Mouse (Mus musculus): ENCODE data around the gene Asap2. TPM values are rescaled to one million over a fixed set of nuclear protein-coding genes. Genes with fewer than 3 reads are reported as not detected.

The Asap2 gene
- polyA plus RNA-seq, 1 experiment from 2014 or later: 8.4 TPM

DNA sequence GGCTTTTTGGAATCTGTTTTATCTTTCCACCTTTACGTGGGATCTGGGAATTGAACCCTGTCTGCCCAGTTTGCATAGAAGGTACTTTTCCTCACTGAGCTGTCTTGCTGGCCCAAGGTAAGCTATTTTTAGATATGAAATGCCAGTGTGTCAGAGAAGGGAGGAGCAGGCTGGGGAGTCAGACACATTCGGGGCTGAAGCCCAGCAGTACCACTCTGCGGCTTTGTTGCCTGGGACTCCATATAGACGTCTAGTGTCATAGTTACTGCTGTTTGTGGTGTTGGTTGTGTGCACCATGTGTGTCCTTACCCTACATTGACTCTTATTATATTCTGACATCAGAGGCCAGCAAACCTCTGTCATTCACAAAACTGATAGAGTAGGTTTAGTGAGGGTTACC, 192.5 kb downstream of the Asap2 start:
- Histone ChIP-seq H3K4me1 (0 out of 2 replicates have a peak, but pooled peaks cover 7% of the 10 kb centered on the region), H3K4me3 (no peak overlapping the region), H3K36me3 (0 out of 2 replicates have a peak, but pooled peaks cover under 1% of the 10 kb centered on the region), H3K9me3 (no peaks in the 10 kb centered on the region), H3K27me3 (ENCODE audit: insufficient read depth, poor library complexity, severe bottlenecking) (no peaks in the 10 kb centered on the region), H3K27ac (no peak overlapping the region)
- peak; percentile 58 for DNase-seq (ENCODE audit: low spot score)
- 63% methylated on average over 4 of the region's 4 CpGs for WGBS

DNA sequence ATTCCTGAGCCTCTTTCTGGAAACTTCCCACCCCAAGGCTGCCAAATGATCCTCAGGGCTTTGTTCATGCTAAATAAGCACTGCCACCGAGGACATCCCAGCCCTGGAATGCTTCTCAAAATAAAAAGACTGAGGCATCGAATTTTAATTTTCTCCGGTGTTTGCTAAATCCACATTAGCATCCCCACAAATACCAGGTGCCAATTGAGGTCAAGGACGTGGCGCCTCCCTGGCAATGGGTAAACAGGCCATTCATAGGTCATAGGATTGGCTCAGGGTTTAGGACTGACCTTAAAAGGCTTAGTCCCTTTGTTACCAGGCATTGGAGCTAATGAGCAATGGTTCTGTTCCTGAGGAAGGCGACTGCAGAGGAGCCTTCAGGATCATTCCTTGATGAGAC, 193.1 kb downstream of the Asap2 start:
- no peaks in the 10 kb centered on the region for H3K36me3 ChIP-seq
- 0 out of 2 replicates have a peak overlapping the region, but pooled peaks have one; percentile 0 for H3K27ac ChIP-seq
- no peaks in the 10 kb centered on the region for H3K27me3 ChIP-seq (ENCODE audit: insufficient read depth, poor library complexity, severe bottlenecking)
- H3K4me1 ChIP-seq: 0 out of 2 replicates have a peak, but pooled peaks cover 7% of the 10 kb centered on the region
- DNase-seq (ENCODE audit: low spot score): no peak
- no peaks in the 10 kb centered on the region for H3K9me3 ChIP-seq
- no peak overlapping the region for H3K4me3 ChIP-seq
- WGBS: 78% methylated on average over 6 of the region's 6 CpGs

DNA sequence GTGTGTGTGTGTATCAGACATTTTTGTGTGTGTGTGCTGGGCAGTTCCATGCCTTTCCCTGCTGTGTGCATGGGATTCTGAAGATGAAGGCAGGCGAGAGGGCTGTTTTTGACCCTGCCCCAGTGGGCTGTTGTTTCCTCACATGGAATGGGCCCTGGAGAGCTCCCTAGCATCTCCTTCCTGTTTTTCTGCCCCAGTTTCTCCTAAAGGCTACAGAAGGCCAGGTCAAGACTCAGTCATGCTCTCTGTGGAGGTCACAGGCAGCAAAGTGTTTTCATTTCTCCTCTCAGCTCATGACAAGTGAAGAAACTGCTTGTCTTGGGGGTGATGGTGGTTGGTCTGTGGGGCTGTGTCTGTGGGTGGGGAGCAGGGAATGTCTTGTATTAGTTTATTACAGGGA, 195.9 kb downstream of the Asap2 start:
- peaks cover 6% of the 10 kb centered on the region; the same call in 1 of the 2 replicates for H3K36me3 ChIP-seq
- H3K9me3 ChIP-seq: no peaks in the 10 kb centered on the region
- no peak overlapping the region for H3K4me3 ChIP-seq
- DNase-seq (ENCODE audit: low spot score): no peak
- 78% methylated on average over 1 of the region's 1 CpGs for WGBS
- 0 out of 2 replicates have a peak, but pooled peaks cover 3% of the 10 kb centered on the region for H3K4me1 ChIP-seq
- H3K27ac ChIP-seq: no peak overlapping the region
- H3K27me3 ChIP-seq (ENCODE audit: insufficient read depth, poor library complexity, severe bottlenecking): no peaks in the 10 kb centered on the region

DNA sequence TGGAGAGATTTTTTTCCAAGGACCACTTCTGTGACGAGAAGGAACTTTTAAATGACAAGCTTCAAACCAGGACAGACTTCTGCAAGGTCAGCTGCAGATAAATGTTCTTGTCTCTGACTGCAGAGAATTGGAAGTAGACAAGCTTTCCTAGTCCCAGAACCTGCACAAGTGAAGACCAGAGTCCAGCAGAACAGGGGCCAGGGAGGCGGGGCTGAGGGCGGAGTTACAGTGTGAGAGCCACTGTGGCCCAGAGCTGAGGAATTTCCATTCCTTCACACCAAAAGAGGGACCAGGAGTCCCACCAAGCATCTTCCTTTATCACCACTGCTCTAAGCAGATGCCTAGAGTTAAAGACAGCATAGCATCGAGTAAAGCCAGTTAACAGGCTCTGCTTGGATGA, 198.6 kb downstream of the Asap2 start:
- WGBS: 52% methylated on average over 4 of the region's 4 CpGs
- no peak overlapping the region for H3K27ac ChIP-seq
- H3K9me3 ChIP-seq: no peaks in the 10 kb centered on the region
- no peaks in the 10 kb centered on the region for H3K27me3 ChIP-seq (ENCODE audit: insufficient read depth, poor library complexity, severe bottlenecking)
- no peak for DNase-seq (ENCODE audit: low spot score)
- H3K4me1 ChIP-seq: no peaks in the 10 kb centered on the region
- H3K36me3 ChIP-seq: peaks cover 6% of the 10 kb centered on the region; the same call in 1 of the 2 replicates
- H3K4me3 ChIP-seq: no peak overlapping the region

DNA sequence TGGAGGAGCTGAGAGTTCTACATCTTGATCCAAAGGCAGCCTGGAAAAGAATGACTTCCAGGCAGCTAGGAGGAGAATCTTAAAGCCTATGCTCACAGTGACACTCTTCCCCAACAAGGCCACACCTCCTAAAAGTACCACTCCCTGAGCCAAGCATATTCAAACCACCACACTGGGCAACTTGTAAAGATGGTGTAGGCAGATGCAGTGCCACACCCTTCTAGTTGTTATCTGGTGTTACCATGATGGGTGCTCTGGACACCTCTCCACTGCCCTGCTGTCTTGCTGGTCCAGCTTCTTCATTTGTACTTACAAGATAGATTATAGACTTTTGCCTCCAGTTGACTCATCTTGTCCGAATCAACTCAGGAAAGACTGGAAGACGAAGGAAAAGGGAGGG, 201.3 kb downstream of the Asap2 start:
- no peaks in the 10 kb centered on the region for H3K4me1 ChIP-seq
- H3K36me3 ChIP-seq: peaks cover 6% of the 10 kb centered on the region; the same call in 1 of the 2 replicates
- DNase-seq (ENCODE audit: low spot score): no peak
- H3K4me3 ChIP-seq: no peak overlapping the region
- WGBS: 74% methylated on average over 2 of the region's 2 CpGs
- no peaks in the 10 kb centered on the region for H3K9me3 ChIP-seq
- no peaks in the 10 kb centered on the region for H3K27me3 ChIP-seq (ENCODE audit: insufficient read depth, poor library complexity, severe bottlenecking)
- H3K27ac ChIP-seq: no peak overlapping the region

DNA sequence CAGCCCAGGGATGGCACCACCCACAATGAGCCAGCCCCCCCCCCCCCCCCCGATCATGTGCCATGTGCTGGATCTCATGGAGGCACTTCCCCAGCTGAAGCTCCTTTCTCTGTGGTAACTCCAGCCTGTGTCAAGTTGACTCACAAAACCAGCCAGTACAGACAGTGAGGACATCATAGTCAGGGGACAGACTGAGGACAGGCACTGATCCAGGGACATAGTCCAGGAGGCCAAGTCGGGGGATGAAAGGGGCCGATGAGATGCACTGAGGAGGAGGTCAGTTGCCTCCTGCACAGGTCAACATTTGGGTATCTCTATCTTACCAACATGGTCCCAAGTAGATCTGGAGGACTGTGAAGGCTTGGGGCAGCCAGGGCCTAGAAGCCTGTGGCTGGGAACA, 205.2 kb downstream of the Asap2 start:
- Histone ChIP-seq H3K4me3 (no peak overlapping the region), H3K36me3 (peaks cover 11% of the 10 kb centered on the region; the same call in 1 of the 2 replicates), H3K4me1 (peaks cover 15% of the 10 kb centered on the region; the same call in 1 of the 2 replicates), H3K9me3 (no peaks in the 10 kb centered on the region), H3K27me3 (ENCODE audit: insufficient read depth, poor library complexity, severe bottlenecking) (no peaks in the 10 kb centered on the region), H3K27ac (no peak overlapping the region)
- WGBS: 85% methylated on average over 3 of the region's 3 CpGs
- DNase-seq (ENCODE audit: low spot score): no peak

DNA sequence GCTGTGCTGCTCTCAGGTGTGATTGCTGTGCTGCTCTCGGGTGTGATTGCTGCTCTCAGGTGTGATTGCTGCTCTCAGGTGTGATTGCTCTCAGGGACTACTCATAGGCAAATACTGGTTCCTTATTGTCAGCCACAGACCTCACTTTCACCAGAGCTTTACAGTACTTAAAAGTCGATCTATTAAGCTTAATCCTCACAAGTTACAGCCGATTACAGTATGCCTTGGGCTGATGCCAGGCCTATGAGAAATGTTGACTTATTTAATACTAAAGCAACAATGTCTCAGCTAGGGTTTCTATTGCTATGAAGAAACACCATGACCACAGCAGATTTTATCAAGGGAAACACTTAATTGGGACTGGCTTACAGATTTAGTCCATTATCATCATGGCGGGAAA, 206.2 kb downstream of the Asap2 start:
- Histone ChIP-seq H3K27me3 (ENCODE audit: insufficient read depth, poor library complexity, severe bottlenecking) (no peaks in the 10 kb centered on the region), H3K27ac (no peak overlapping the region), H3K9me3 (no peaks in the 10 kb centered on the region), H3K4me3 (no peak overlapping the region), H3K36me3 (peaks cover 8% of the 10 kb centered on the region; the same call in 1 of the 2 replicates), H3K4me1 (peaks cover 19% of the 10 kb centered on the region)
- DNase-seq (ENCODE audit: low spot score): no peak
- WGBS: 90% methylated on average over 4 of the region's 4 CpGs

DNA sequence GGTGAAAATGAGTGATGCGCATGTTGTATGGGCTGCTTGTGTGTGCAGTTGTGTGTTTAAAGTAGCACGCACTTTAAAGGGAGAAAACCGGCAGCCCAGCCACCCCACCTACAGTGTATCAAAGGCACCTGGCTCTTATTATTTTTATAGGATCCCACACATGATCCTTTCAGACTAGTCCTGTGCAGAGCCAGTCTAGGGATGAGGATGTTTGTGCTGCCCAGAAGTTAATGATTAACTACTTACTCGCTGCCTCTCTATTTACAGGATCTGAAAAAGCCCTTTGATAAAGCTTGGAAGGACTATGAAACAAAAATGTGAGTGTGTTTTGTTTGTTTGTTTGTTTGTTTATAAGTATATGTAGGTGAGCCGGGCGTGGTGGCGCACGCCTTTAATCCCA, 210.4 kb downstream of the Asap2 start:
- 93% methylated on average over 8 of the region's 8 CpGs for WGBS
- Histone ChIP-seq H3K4me3 (no peak overlapping the region), H3K36me3 (peaks cover 16% of the 10 kb centered on the region; the same call in 1 of the 2 replicates), H3K27me3 (ENCODE audit: insufficient read depth, poor library complexity, severe bottlenecking) (no peaks in the 10 kb centered on the region), H3K9me3 (no peaks in the 10 kb centered on the region), H3K27ac (no peak overlapping the region), H3K4me1 (peaks cover 43% of the 10 kb centered on the region)
- no peak for DNase-seq (ENCODE audit: low spot score)

DNA sequence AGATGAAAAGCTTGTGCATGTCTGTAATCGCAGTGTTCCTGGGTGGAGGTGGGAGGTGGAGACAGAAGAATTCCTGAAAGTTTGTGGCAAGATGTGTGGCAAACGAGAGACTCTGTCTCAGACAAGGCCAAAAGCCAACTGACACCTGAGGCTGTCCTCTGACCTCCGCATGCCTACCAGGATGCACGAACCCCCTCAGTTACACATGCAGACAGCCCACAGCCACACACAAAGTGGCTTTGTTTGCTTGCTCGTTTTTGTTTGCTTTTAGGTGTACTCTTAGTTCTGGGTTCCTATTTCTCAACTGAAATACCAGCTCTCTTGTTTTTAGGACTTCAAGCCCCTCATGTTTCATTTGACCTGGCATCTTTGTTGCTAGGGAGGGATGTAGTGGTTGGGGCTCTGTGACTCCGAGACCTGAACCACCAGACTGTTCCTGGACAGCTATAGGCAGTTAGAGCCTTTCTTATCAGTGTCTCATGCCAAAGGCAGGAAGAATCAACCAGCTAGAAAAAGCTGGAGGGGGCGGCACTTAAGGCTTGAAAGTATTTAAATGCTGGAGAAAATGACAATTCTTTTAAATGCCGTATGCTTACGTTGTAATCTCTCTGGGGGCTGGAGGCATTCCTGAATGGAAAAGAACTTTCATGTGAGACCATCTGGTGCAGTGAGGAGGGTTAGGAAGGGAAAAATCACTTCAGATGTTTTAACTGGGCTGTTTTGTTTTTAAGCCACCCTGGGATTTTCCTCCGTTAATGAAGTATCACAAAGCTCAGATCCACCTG, 211.4 kb downstream of the Asap2 start:
- Histone ChIP-seq H3K27me3 (ENCODE audit: insufficient read depth, poor library complexity, severe bottlenecking) (no peaks in the 10 kb centered on the region), H3K36me3 (peaks cover 27% of the 10 kb centered on the region)
- WGBS: 61% methylated on average over 10 of the region's 10 CpGs

DNA sequence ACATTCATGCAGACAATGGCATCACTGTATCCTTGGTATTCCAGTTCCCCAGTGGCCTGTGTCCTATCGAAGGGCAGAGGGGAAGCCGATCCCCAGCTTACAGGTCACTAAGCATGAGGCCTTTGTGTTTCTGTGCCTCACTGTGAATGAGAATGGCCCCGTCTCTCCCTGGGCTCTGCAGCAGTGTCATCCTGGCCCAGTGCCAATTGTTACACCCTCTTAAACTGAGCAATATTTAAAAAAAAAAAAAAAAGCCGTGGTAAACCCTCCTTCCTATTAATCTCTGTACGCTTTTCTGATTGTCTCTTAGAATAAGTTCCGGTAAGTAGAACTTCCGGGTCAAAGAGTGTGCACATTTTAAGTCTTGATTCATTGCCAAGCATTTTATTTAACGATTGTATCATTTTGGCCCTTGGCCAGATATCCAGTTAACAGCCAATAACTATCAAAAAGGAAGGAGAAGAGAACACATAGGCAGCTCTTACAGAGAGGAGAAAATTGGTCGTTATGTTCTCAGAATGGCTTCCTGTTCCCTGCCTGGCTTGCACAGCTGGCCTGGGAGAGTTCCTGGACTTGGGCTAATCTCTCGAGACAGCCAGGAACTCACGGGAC, 214.5 kb downstream of the Asap2 start:
- WGBS: 49% methylated on average over 11 of the region's 11 CpGs
- peaks cover 28% of the 10 kb centered on the region for H3K4me1 ChIP-seq
- 0 out of 2 replicates have a peak overlapping the region, but pooled peaks have one; percentile 59 for H3K27ac ChIP-seq
- no peak overlapping the region for H3K4me3 ChIP-seq
- DNase-seq (ENCODE audit: low spot score): no peak
- H3K27me3 ChIP-seq (ENCODE audit: insufficient read depth, poor library complexity, severe bottlenecking): no peaks in the 10 kb centered on the region
- H3K9me3 ChIP-seq: no peaks in the 10 kb centered on the region
- peaks cover 42% of the 10 kb centered on the region for H3K36me3 ChIP-seq

More for the DNA sequence above, 211.4 kb downstream of the Asap2 start:
- Histone ChIP-seq H3K4me1 (peaks cover 43% of the 10 kb centered on the region), H3K27ac (no peak overlapping the region), H3K4me3 (no peak overlapping the region), H3K9me3 (no peaks in the 10 kb centered on the region)
- no peak for DNase-seq (ENCODE audit: low spot score)

DNA sequence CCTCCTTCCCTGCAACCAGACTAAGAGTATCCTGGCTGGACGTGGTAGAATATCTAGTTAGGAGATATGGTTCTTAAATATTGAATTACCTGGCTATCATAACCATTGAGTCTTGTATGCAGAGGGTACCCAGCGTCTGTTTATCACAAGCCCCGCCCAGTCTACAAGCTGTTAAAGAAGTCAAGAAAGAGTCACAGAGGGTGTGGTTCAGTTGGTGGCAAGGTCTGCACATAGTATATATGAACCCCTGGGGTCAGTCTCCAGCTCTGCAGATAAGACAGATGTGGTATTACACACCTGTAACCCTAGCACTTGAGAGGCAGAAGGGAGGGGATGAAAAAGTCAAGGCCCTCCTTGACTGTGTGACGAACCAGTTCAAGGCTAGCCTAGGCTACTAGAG, 215.5 kb downstream of the Asap2 start:
- 87% methylated on average over 4 of the region's 4 CpGs for WGBS
- Histone ChIP-seq H3K4me3 (no peak overlapping the region), H3K36me3 (peaks cover 42% of the 10 kb centered on the region), H3K27ac (no peak overlapping the region), H3K27me3 (ENCODE audit: insufficient read depth, poor library complexity, severe bottlenecking) (no peaks in the 10 kb centered on the region), H3K4me1 (peaks cover 28% of the 10 kb centered on the region), H3K9me3 (no peaks in the 10 kb centered on the region)
- DNase-seq (ENCODE audit: low spot score): no peak

DNA sequence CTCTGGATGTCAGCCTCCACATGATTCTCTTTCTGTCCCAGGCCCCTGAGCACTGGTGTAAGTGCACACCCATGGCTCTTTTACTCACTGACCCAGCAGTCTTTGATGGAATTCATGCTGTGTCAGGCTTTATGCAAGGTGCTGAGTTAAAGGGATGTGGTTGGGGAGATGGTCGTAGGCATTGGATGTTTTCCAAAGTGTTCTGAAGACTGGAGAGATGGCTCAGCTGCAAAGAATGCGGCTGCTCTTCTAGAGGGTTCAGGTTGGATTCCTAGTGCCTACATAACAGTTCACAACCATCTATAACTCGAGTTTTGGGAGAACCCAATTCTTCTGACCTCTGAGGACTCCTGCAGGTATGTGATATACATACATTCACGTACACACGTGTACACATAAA, 217.2 kb downstream of the Asap2 start:
- no peak for DNase-seq (ENCODE audit: low spot score)
- H3K4me1 ChIP-seq: peaks cover 17% of the 10 kb centered on the region
- H3K27me3 ChIP-seq (ENCODE audit: insufficient read depth, poor library complexity, severe bottlenecking): no peaks in the 10 kb centered on the region
- 85% methylated on average over 5 of the region's 5 CpGs for WGBS
- no peak overlapping the region for H3K27ac ChIP-seq
- no peak overlapping the region for H3K4me3 ChIP-seq
- H3K36me3 ChIP-seq: peaks cover 46% of the 10 kb centered on the region
- no peaks in the 10 kb centered on the region for H3K9me3 ChIP-seq

DNA sequence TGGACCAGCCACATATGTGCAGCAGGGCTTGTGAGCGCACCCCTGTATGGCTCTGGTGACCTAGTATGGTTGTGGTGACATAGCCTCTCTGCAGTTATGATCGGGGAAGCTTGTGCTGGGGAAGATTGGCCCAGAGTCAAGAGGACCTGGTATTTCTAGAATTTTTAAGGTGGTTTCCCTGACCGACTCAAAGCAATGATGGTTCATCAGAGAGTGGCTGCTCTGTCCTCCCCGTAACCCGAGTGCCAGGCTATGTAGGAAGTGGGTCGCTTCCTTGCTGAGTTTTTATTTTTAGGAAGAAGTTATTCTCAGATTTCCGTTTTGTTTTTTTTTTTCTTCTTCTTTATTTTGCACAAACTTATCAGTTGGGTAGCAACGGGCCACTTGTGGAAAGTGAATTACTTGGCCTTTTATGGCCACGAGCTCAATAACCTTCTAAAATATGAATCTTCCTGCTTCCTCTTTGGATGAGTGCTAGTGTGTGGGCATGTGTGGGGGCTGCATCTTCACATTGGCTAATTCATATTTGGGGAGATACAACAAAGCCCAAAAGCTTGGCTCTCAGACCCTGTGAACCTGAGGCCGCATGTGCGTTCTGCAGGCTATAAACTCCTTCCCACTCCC, 218.0 kb downstream of the Asap2 start:
- no peak for DNase-seq (ENCODE audit: low spot score)
- Histone ChIP-seq H3K9me3 (no peaks in the 10 kb centered on the region), H3K27ac (no peak overlapping the region), H3K27me3 (ENCODE audit: insufficient read depth, poor library complexity, severe bottlenecking) (no peaks in the 10 kb centered on the region), H3K36me3 (peaks cover 53% of the 10 kb centered on the region), H3K4me3 (no peak overlapping the region), H3K4me1 (peaks cover 14% of the 10 kb centered on the region)
- 84% methylated on average over 11 of the region's 11 CpGs for WGBS

All from heart, embryonic 10.5 days (tissue).